Comparison of ENCODE assay signal across 16 mouse cellular contexts in genomic region chr4:138460910-138461309, GRCm38 (mm10). TPM values are rescaled to one million over a fixed set of nuclear protein-coding genes. Genes with fewer than 3 reads are reported as not detected.
A peak's percentile ranks its signal among the peaks of the same experiment; 100 is the strongest.
DNase-seq lines count a peak whose midpoint lies in the region; ATAC-seq and TF ChIP-seq lines count a peak whose summit lies in the region.
"Had no signal": no experiment of that assay in that cellular context is flagged by ENCODE, and none has a peak within 500 bp of the region (broad histone marks: within the 10 kb centered on the region; RNA-seq: fewer than 3 reads in every experiment).

No protein-coding gene starts in this region.

- no peak for TF ChIP-seq EP300 in lung, postnatal 0 days (IDR thresholded peaks at IDR 0.05)

- no peak overlapping the region for H3K9ac ChIP-seq in lung, postnatal 0 days (replicated peaks; ENCODE audit: low read depth)
- no peak overlapping the region for H3K9ac ChIP-seq in kidney, embryonic 16.5 days (replicated peaks; ENCODE audit: low read length)
- no peak overlapping the region for H3K9ac ChIP-seq in liver, embryonic 15.5 days
- H3K9ac ChIP-seq in hindbrain, embryonic 13.5 days: no peak overlapping the region
- H3K9ac ChIP-seq: embryonic facial prominence, embryonic 13.5 days had no signal

- 26% methylated on average over 9 of the region's 9 CpGs for WGBS in lung, postnatal 0 days
- 26% methylated on average over 9 of the region's 9 CpGs for WGBS in kidney, embryonic 16.5 days
- WGBS in liver, embryonic 15.5 days (ENCODE audit: insufficient replicate concordance): 14% methylated on average over 9 of the region's 9 CpGs
- 31% methylated on average over 9 of the region's 9 CpGs for WGBS in hindbrain, embryonic 13.5 days

- no peaks in the 10 kb centered on the region for H3K36me3 ChIP-seq in lung, postnatal 0 days (ENCODE audit: insufficient read depth, low read length)
- H3K36me3 ChIP-seq in kidney, embryonic 16.5 days (ENCODE audit: insufficient read depth, low read length): 0 out of 2 replicates have a peak, but pooled peaks cover 5% of the 10 kb centered on the region
- no peaks in the 10 kb centered on the region for H3K36me3 ChIP-seq in liver, embryonic 15.5 days (replicated peaks)
- H3K36me3 ChIP-seq in hindbrain, embryonic 13.5 days: no peaks in the 10 kb centered on the region; the same call in 1 of the 2 replicates
- H3K36me3 ChIP-seq: embryonic facial prominence, embryonic 13.5 days; hindbrain, embryonic 10.5 days had no signal

- H3K9me3 ChIP-seq in lung, postnatal 0 days (ENCODE audit: low read length): no peaks in the 10 kb centered on the region
- no peaks in the 10 kb centered on the region for H3K9me3 ChIP-seq in kidney, embryonic 16.5 days (ENCODE audit: low read length)
- H3K9me3 ChIP-seq in liver, embryonic 15.5 days (replicated peaks): no peaks in the 10 kb centered on the region
- no peaks in the 10 kb centered on the region for H3K9me3 ChIP-seq in hindbrain, embryonic 13.5 days
- H3K9me3 ChIP-seq: embryonic facial prominence, embryonic 13.5 days; hindbrain, embryonic 10.5 days had no signal

- TF ChIP-seq CTCF in lung, postnatal 0 days (IDR thresholded peaks at IDR 0.05): no peak

- H3K4me3 ChIP-seq in lung, postnatal 0 days (ENCODE audit: low read depth, low read length): no peak overlapping the region
- no peak overlapping the region for H3K4me3 ChIP-seq in kidney, embryonic 16.5 days (ENCODE audit: low read length)
- H3K4me3 ChIP-seq in liver, embryonic 15.5 days (replicated peaks): no peak overlapping the region
- no peak overlapping the region for H3K4me3 ChIP-seq in hindbrain, embryonic 13.5 days
- H3K4me3 ChIP-seq: embryonic facial prominence, embryonic 13.5 days; hindbrain, embryonic 10.5 days had no signal

- peak; percentile 59 for DNase-seq in adrenal gland, postnatal 14 days
- no peak for DNase-seq in adrenal gland, postnatal 36 days
- DNase-seq in lung, postnatal 0 days (ENCODE audit: low spot score): peak; percentile 19
- no peak for DNase-seq in lung, postnatal 36 days
- no peak for DNase-seq in embryo, embryonic 9.5 days (ENCODE audit: extremely low spot score)
- DNase-seq: cerebellum, adult 8-10 months; gastrocnemius, postnatal 36 days; lung, postnatal 4 days; thymus, postnatal 14 days had no signal

- H3K4me1 ChIP-seq in lung, postnatal 0 days (ENCODE audit: insufficient read depth, low read depth, low read length): peaks cover 23% of the 10 kb centered on the region; the same call in 1 of the 2 replicates
- peaks cover 84% of the 10 kb centered on the region for H3K4me1 ChIP-seq in kidney, embryonic 16.5 days (ENCODE audit: insufficient read depth, low read length)
- H3K4me1 ChIP-seq in liver, embryonic 15.5 days (replicated peaks): peaks cover 28% of the 10 kb centered on the region
- H3K4me1 ChIP-seq in hindbrain, embryonic 13.5 days (replicated peaks): peaks cover 81% of the 10 kb centered on the region

- no peak overlapping the region for H3K27ac ChIP-seq in lung, postnatal 0 days (ENCODE audit: low read length)
- H3K27ac ChIP-seq in kidney, embryonic 16.5 days (ENCODE audit: low read length): peak overlapping the region; percentile 81; the same call in 1 of the 2 replicates
- peak overlapping the region; percentile 38; the same call in 1 of the 2 replicates for H3K27ac ChIP-seq in liver, embryonic 15.5 days (replicated peaks)
- H3K27ac ChIP-seq in hindbrain, embryonic 13.5 days: no peak overlapping the region
- H3K27ac ChIP-seq: embryonic facial prominence, embryonic 13.5 days; hindbrain, embryonic 10.5 days had no signal

- H3K4me2 ChIP-seq in lung, postnatal 0 days (replicated peaks; ENCODE audit: low read depth, low read length): no peak overlapping the region
- no peak overlapping the region for H3K4me2 ChIP-seq in kidney, embryonic 16.5 days (replicated peaks; ENCODE audit: low read depth, low read length)
- H3K4me2 ChIP-seq in liver, embryonic 15.5 days: no peak overlapping the region
- H3K4me2 ChIP-seq in hindbrain, embryonic 13.5 days: no peak overlapping the region
- H3K4me2 ChIP-seq: embryonic facial prominence, embryonic 13.5 days had no signal

- no peak for ATAC-seq in lung, postnatal 0 days
- ATAC-seq in kidney, embryonic 16.5 days (ENCODE audit: low FRiP score, low TSS enrichment): no peak
- ATAC-seq in liver, embryonic 15.5 days (ENCODE audit: insufficient read depth): no peak
- ATAC-seq in hindbrain, embryonic 13.5 days (ENCODE audit: low FRiP score): no peak
- ATAC-seq: forebrain, embryonic 16.5 days had no signal

- H3K27me3 ChIP-seq in lung, postnatal 0 days (replicated peaks; ENCODE audit: insufficient read depth, low read length): no peaks in the 10 kb centered on the region
- no peaks in the 10 kb centered on the region for H3K27me3 ChIP-seq in kidney, embryonic 16.5 days (ENCODE audit: insufficient read depth, low read length)
- H3K27me3 ChIP-seq in liver, embryonic 15.5 days: peaks cover 89% of the 10 kb centered on the region
- H3K27me3 ChIP-seq in hindbrain, embryonic 13.5 days: 0 out of 2 replicates have a peak, but pooled peaks cover 4% of the 10 kb centered on the region

RNA-seq across cellular contexts. Expression of gene Camk2n1, which starts 6.8 kb away (rescaled TPM):
- 18.9 and 22.9 TPM in 2 replicates for total RNA-seq in adrenal gland, postnatal 14 days (2021)
- 10 to 100 TPM; 25.2 to 25.7 TPM for total RNA-seq in adrenal gland, postnatal 36 days (2021)
- polyA plus RNA-seq in lung, postnatal 0 days (2015; fragmentation: Nextera tagmentation; extraction: Ambion mirVana): 10.9 and 12.7 TPM in 2 replicates
- 6.2 and 6.4 TPM in 2 replicates for polyA plus RNA-seq in kidney, embryonic 16.5 days (2015; fragmentation: Nextera tagmentation; extraction: Ambion mirVana)
- polyA plus RNA-seq in liver, embryonic 15.5 days (2015; fragmentation: Nextera tagmentation; extraction: Ambion mirVana): 1.3 and 1.4 TPM in 2 replicates
- polyA plus RNA-seq in hindbrain, embryonic 13.5 days (2015; fragmentation: Nextera tagmentation; extraction: Ambion mirVana): 14.3 and 14.8 TPM in 2 replicates
- total RNA-seq: MEL had no signal

RNA-seq across cellular contexts. Expression of gene Mul1, which starts 26.4 kb away (rescaled TPM):
- 53.9 and 57.6 TPM in 2 replicates for total RNA-seq in adrenal gland, postnatal 14 days (2021)
- 10 to 100 TPM; 51.7 to 55.3 TPM for total RNA-seq in adrenal gland, postnatal 36 days (2021)
- 12.3 and 13.1 TPM in 2 replicates for polyA plus RNA-seq in lung, postnatal 0 days (2015; fragmentation: Nextera tagmentation; extraction: Ambion mirVana)
- polyA plus RNA-seq in kidney, embryonic 16.5 days (2015; fragmentation: Nextera tagmentation; extraction: Ambion mirVana): 21.5 and 22.4 TPM in 2 replicates
- 7.8 and 8.6 TPM in 2 replicates for polyA plus RNA-seq in liver, embryonic 15.5 days (2015; fragmentation: Nextera tagmentation; extraction: Ambion mirVana)
- polyA plus RNA-seq in hindbrain, embryonic 13.5 days (2015; fragmentation: Nextera tagmentation; extraction: Ambion mirVana): 20.9 and 21.4 TPM in 2 replicates

Comparison
In these comparisons a context has a peak if more than half of its experiments do, and no peak if none do; other contexts are left out.
1. DNase-seq: peak in adrenal gland, postnatal 14 days (single experiment) and lung, postnatal 0 days (single experiment); none in adrenal gland, postnatal 36 days (0 of 2), lung, postnatal 36 days (single experiment) and embryo, embryonic 9.5 days (single experiment).
2. H3K27ac ChIP-seq: peak in kidney, embryonic 16.5 days (single experiment) and liver, embryonic 15.5 days (single experiment); none in lung, postnatal 0 days (single experiment) and hindbrain, embryonic 13.5 days (single experiment).